Mouse (Mus musculus): ENCODE measurements around the gene Fyb. TPM values are rescaled to one million over a fixed set of nuclear protein-coding genes. Genes with fewer than 3 reads are reported as not detected.

Gene Fyb
- total RNA-seq, 2 experiments from 2014 or later, result 4.2 to 10.6 TPM

DNA sequence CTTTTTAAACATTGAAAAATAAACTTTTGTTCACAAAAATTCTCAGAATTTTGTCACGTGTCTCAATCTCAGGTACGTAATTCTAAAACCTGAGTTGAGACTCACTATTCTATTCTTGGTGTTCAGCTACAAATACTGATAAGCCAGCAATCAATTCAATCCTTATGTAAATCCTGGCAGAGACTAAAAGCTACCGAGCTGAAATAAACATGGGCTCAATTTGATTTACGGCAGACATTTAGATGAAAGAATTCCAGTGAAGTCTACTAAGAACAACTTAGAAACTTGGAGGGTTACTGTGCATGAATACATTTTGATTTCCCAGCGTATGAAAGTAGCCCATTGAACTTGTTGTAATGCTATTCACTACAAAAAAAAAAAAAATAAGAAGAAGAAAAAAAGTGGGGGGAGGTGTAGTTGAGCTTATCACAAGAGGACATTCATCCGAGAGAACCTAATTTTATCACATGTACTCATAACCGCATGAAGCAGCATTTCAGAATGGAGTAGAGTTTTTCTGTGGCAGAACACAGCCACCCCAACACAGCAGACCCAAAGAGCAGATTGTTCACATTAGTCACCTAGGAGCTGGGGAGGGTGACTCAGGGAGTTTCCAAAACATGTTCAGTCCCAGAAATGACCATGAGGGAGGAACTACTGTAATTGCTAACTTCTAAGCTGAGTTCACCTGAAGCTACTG is 17.1 kb downstream of the Fyb start:
- no peak overlapping the region for H3K27ac ChIP-seq
- DNase-seq (ENCODE audit: low spot score in 2 of 2), result no peak
- no peak overlapping the region for H3K4me3 ChIP-seq
- no peak for TF ChIP-seq CTCF (conservative IDR thresholded peaks at IDR 0.05)

DNA sequence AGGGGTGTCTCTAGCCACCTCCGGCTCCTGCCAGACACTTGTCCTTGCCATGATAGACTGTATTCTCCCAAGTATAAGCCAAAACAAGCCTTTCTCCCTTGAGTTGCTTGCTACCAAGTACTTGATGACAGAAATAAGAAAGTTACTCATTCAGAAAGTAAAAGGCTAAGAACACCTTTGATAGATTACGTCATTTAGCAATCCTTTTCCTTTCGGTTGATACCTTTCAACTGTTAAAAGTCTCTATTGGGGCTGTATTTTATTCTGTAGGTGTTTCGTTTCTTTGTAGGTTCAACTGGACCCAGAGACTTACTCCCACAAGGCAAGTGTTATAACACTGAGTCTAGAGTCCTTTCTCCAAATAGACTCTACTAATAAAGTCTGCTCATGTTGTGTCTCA is 26.3 kb downstream of the Fyb start:
- no peak for DNase-seq (ENCODE audit: low spot score in 2 of 2)
- H3K27ac ChIP-seq, result no peak overlapping the region
- no peak for TF ChIP-seq CTCF (conservative IDR thresholded peaks at IDR 0.05)
- no peak overlapping the region for H3K4me3 ChIP-seq

DNA sequence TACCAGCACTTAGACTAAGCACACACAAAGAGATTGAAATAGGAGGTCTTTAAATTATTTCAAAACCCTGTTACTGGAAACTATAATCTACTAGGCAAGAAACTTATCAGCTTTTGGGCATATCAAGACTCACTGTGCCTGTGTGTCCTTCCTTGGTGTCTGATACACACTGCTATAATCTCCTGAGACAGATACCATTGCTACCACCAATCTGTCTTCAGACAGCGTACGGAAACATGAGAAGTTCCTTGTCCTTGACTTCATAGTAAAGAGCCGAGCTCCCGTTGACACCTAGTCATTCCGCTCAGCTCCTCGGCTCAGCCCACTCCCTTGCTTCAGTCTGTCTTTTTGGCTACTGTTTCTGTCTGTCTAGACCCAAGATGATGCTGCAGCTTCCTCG is 29.2 kb downstream of the Fyb start:
- DNase-seq (ENCODE audit: low spot score in 2 of 2), result no peak
- Histone ChIP-seq H3K27ac (no peak overlapping the region), H3K4me3 (no peak overlapping the region)
- TF ChIP-seq CTCF (conservative IDR thresholded peaks at IDR 0.05), result no peak

DNA sequence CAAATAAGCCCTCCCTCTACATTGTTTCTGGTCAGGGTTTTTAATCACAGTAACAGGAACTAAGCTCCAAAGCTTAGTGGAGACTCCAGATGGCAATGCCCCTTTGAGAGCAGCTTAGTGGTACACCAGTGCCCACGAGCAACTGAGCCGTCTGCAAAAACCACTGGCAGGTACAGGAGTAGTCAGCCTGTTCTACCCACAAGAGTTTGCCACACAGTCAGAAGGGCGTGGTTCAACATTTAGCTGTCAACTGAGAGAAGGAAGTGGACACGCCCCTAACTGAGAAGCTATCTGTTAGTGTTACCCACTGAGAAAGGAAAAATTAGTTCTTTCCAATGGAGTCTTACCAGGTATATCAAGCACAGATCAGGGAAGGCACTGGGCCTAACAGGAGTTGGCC is 32.1 kb downstream of the Fyb start:
- TF ChIP-seq CTCF (conservative IDR thresholded peaks at IDR 0.05), result no peak
- no peak overlapping the region for H3K4me3 ChIP-seq
- no peak for DNase-seq (ENCODE audit: low spot score in 2 of 2)

DNA sequence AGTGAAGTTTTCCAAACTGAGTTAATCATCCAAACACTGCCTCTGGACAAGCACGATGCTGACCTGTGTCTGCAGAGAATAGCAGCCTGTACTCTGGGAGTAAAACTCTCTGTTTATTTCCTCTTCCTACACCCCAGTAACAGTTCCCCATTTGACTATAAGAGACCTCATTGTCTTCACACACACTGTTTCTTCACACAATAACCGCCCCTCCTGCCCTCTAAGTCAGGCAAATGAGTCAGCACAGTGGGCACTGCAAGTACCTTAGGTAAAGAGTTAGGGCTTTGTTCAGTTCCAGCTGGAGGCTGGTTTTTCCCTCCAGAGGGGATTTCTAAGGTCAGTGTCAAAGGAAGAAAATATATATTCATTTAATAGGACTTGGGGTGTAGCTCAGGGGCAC is 32.9 kb downstream of the Fyb start:
- H3K27ac ChIP-seq, result peak overlapping the region; percentile 28
- TF ChIP-seq CTCF (conservative IDR thresholded peaks at IDR 0.05), result no peak

More for the DNA sequence above, 32.1 kb downstream of the Fyb start:
- H3K27ac ChIP-seq, result peak overlapping the region; percentile 46

DNA sequence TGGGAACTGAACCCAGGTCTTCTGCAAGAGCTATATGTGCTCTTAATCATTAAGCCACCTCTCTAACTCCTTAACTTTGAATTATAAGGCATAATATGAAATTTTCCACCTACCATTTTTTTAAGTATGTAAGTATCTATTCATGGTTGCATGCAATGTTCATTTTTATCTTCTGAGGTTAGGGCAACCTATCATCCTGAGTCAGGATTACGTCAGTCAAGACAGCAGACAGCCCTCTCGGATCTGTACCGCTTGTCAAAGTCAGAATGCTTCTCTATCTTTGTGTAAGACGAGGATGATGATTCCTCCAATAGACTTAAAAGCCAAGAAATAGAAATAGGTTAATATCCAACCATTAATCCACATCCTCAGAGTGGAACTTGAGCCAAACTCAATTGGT is 33.6 kb downstream of the Fyb start:
- DNase-seq (ENCODE audit: low spot score in 2 of 2), result no peak
- no peak overlapping the region for H3K4me3 ChIP-seq
- TF ChIP-seq CTCF (conservative IDR thresholded peaks at IDR 0.05), result no peak
- H3K27ac ChIP-seq, result peak overlapping the region; percentile 28

More for the DNA sequence above, 32.9 kb downstream of the Fyb start:
- no peak overlapping the region for H3K4me3 ChIP-seq
- DNase-seq (ENCODE audit: low spot score in 2 of 2), result no peak

DNA sequence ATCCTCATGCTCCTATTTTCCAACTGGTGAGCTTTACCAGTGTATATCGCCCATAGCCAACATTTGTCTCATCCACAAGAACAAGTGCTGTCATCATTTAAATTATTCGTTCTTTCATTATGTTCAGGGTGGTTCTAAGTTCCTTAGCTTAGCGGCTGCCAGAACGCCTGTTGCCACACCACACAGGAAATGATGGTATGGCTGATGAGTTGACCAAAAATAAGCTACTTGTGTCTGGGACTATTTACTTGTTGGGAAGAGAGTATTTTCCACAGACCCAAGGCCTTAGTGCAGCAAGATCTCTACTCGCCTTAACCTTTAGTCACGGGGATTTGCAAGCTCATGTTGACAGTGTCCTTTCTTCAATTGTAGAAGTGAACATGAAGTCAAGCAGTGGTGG is 34.3 kb downstream of the Fyb start:
- H3K4me3 ChIP-seq, result no peak overlapping the region
- TF ChIP-seq CTCF (conservative IDR thresholded peaks at IDR 0.05), result no peak
- no peak overlapping the region for H3K27ac ChIP-seq
- no peak for DNase-seq (ENCODE audit: low spot score in 2 of 2)

DNA sequence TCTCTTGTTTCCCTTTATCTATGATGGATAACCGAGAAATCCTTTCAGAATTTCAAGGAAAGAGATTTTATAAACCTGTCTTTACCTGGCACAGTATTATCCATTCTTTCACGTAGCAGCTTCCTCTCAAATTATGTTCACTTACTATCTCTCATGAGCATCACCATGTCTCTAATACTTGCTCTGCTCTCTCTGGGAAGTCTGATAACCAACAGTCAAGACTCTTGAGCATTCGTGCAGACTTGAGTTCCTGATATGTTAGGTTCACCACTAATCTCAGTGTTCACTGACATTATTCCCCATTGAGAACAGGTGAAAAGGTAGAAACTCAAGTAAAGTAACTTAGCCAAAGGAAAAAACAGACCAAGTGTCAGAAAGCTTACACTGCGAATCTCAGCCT is 34.9 kb downstream of the Fyb start:
- TF ChIP-seq CTCF (conservative IDR thresholded peaks at IDR 0.05), result no peak
- no peak for DNase-seq (ENCODE audit: low spot score in 2 of 2)
- H3K4me3 ChIP-seq, result no peak overlapping the region

DNA sequence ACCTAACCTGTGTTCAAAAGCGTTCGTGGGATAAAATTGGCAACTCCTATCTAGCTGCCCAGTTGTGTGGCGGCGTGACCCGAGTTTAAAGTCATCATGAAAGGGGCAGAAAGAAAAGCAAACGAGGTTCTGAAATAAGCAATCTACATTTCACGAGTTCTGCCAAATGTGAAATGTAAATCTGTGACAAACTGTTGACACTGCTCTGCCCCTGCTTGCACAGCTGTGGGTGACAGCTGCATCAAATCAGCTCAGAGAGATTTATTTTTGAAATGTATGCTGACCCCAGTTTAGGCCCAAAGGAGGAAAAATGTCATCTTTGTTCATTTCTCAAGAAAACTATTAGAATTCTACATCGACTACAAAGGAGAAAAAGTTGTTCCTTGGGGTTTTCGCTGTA is 36.5 kb downstream of the Fyb start:
- Histone ChIP-seq H3K4me3 (no peak overlapping the region), H3K27ac (no peak overlapping the region)
- no peak for TF ChIP-seq CTCF (conservative IDR thresholded peaks at IDR 0.05)
- no peak for DNase-seq (ENCODE audit: low spot score in 2 of 2)

More for the DNA sequence above, 34.9 kb downstream of the Fyb start:
- no peak overlapping the region for H3K27ac ChIP-seq

DNA sequence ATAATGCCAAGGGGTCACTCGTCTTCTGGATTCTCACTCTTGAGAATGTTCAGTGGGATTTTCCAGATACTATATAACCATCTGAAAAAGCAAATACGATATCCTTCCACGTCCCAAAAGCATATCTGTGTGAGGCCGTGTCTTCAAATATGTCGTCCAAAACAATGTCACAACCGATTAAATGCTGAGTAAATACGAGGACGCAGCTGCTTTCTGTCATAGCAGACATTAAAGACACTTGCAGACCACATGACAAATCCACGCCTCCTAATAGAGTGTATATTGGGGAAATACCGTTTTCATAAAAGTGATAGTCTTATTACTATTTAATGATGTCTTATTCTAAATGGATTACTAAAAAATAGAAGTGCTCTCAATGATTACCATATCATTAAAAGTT is 38.0 kb downstream of the Fyb start:
- no peak for DNase-seq (ENCODE audit: low spot score in 2 of 2)
- no peak overlapping the region for H3K4me3 ChIP-seq
- H3K27ac ChIP-seq, result no peak overlapping the region
- no peak for TF ChIP-seq CTCF (conservative IDR thresholded peaks at IDR 0.05)

DNA sequence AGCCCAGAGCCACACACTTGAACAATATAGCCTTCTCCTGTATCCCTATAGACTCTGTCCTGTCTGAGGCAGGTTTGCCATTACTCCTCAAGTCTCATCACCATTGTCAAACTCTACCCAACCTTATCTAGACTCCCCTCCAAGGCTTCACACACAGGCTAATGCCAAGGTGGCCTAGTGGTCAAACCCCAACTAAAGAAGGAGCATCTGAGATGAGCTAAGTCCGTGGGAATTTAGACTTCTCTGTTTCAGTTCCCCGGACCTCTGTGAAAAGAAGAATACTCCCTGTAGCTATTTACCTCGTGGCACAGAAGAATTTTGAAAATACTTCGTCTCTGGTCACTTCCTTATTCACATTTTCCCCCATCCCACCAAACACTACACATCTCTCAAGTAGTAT is 39.5 kb downstream of the Fyb start:
- TF ChIP-seq CTCF (conservative IDR thresholded peaks at IDR 0.05), result no peak
- no peak overlapping the region for H3K4me3 ChIP-seq
- H3K27ac ChIP-seq, result no peak overlapping the region
- no peak for DNase-seq (ENCODE audit: low spot score in 2 of 2)

DNA sequence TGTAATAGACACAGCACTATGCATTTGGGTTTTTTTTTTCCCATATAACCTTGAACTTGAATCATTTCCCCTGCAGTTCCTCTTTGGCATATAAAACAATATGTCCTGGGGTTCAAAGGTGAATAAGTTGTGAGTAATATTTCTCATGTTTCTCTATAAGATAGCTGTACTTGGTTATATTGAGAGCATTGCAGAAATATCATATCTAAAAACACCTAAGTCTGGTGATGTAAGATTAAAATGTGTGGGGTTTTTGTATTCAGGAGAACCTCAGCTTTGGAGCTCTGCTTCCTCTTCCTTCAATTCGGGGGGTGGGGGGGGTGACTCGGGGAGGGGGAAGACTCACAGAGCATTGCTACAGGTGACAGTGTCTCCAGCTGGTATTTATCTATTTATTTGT is 40.0 kb downstream of the Fyb start:
- H3K4me3 ChIP-seq, result no peak overlapping the region
- TF ChIP-seq CTCF (conservative IDR thresholded peaks at IDR 0.05), result no peak
- no peak for DNase-seq (ENCODE audit: low spot score in 2 of 2)
- H3K27ac ChIP-seq, result no peak overlapping the region

DNA sequence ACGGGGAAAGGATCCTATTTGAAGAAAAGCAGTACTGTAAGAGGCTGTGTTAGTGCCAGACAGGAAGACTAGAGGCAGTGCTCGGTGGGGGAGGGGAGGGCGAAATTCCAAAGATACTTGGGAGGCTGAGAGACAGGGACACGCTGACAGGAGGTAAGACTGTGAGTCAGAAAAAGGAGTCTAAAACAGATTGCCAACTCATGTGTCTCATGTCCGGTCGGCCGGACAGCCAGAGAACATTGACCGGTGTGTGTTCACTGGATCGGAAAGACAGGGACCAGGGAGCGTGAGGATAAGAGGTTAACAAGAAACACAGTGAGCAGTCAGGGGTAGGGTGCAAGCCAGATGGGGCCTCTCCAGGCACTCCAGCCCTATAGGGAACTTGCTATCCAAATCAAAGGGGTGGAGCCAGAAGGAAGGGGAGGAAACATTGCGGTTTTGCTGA is 42.3 kb downstream of the Fyb start:
- no peak for DNase-seq (ENCODE audit: low spot score in 2 of 2)
- H3K27ac ChIP-seq, result no peak overlapping the region
- no peak overlapping the region for H3K4me3 ChIP-seq
- no peak for TF ChIP-seq CTCF (conservative IDR thresholded peaks at IDR 0.05)

DNA sequence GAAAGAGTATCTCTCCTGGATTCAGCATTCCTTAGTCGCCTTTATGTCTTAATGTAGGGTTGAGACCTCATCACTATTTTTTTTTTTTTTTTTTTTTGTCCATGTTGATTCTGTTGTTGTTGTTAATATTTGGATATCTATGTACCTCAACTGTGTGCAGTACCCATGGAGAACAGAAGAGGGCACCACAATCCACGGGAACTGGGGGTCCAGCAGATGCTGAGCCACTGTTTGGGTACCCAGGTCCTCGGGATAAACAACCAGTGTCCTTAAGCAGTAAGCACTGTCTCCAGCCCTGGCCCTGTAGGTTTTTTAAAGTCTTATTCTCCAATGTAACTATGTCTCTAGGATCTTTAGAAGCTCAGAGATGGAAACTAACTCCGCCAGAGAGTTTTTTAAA is 43.2 kb downstream of the Fyb start:
- no peak for DNase-seq (ENCODE audit: low spot score in 2 of 2)
- no peak overlapping the region for H3K27ac ChIP-seq
- peak; percentile 42 for TF ChIP-seq CTCF (conservative IDR thresholded peaks at IDR 0.05)
- no peak overlapping the region for H3K4me3 ChIP-seq

All from layer of hippocampus, adult 2 months (tissue).